Mouse (Mus musculus) cerebellum, adult 2 months (tissue): ENCODE data around the gene Adam21. TPM values are rescaled to one million over a fixed set of nuclear protein-coding genes. Genes with fewer than 3 reads are reported as not detected.
"Not testable (repeated sequence)": the region's sequence is repeated elsewhere in the genome, so short reads cannot be mapped to it uniquely, and the experiment has no call there.

Experiments
- DNase-seq, 2 experiments: peaks; one replicate each; pipeline ENCODE4 v3.0.0; 2021
- H3K27ac ChIP-seq: fragments of 200-500 bp; 2 replicates; pipeline ENCODE4 v1.5.1; 2012; ENCODE audit warnings: low read length, control low read depth, inconsistent platforms; ENCODE audit not compliant: insufficient read depth
- H3K27me3 ChIP-seq: fragments of 200-500 bp; 2 replicates; pipeline ENCODE4 v1.6.1; 2012; ENCODE audit warnings: inconsistent platforms, mild to moderate bottlenecking, low read length, moderate library complexity; ENCODE audit not compliant: control insufficient read depth, insufficient read depth
- H3K4me1 ChIP-seq: fragments of 200-500 bp; 2 replicates; pipeline ENCODE4 v1.6.1; 2011; ENCODE audit warnings: low read length; ENCODE audit not compliant: control insufficient read depth, insufficient read depth
- H3K4me3 ChIP-seq: fragments of 200-500 bp; replicated peaks from 2 replicates; pipeline ENCODE3; 2011; ENCODE audit warnings: mild to moderate bottlenecking, low read depth, low read length, control low read depth; ENCODE audit not compliant: insufficient read depth
- CTCF ChIP-seq: fragments of 200-500 bp; IDR thresholded peaks from 2 replicates; pipeline ENCODE4 v1.5.1; 2011; ENCODE audit warnings: low read depth, mild to moderate bottlenecking, control low read depth, low read length, moderate library complexity, borderline replicate concordance; ENCODE audit not compliant: insufficient read depth
- POLR2A ChIP-seq: fragments of 200-500 bp; IDR thresholded peaks from 2 replicates; pipeline ENCODE4 v1.6.1; 2011; ENCODE audit warnings: low read length, control low read depth, borderline replicate concordance; ENCODE audit not compliant: insufficient read depth
- whole genome bisulfite sequencing: fragments of 180-500 bp; shearing (Covaris S2); methylation state at CpG from one replicate; pipeline ENCODE4 v1.1.7; 2018; 5-methylcytosine and 5-hydroxymethylcytosine counted together
- polyA plus RNA-seq: library from polyadenylated mRNA; depleted of rRNA; stranded (reverse); fragments of >200 nt; gene quantifications from 2 replicates; pipeline ENCODE4 v1.2.3, GENCODE M21; 2012; rRNA removed

Adam21 gene
- polyA plus RNA-seq, 1 experiment: 0.67 TPM

DNA sequence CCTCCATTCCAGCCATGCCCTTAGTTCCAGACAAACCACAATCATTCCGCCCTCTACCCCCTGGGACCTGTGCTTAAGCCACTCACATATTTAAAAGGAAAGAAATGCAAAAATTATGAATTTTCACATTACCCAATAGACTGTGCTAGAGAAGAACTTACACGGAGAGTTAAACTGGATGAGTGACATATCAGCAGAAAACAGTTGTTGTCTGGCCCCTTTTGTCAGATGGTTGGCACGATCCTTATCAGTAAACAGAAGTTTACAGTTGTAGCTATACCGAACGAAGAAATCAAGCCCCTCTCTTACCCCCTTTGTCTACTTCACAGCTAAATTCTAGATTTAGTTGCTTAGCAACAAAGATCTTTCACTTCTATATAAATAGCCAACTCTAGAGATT, 343 bp downstream of the Adam21 start:
- H3K27ac ChIP-seq: no peak overlapping the region
- WGBS: 67% methylated on average over 5 of the region's 5 CpGs
- no peak for DNase-seq
- H3K4me1 ChIP-seq: no peaks in the 10 kb centered on the region
- no peak for TF ChIP-seq CTCF
- TF ChIP-seq POLR2A: no peak
- H3K27me3 ChIP-seq: no peaks in the 10 kb centered on the region
- no peak overlapping the region for H3K4me3 ChIP-seq

DNA sequence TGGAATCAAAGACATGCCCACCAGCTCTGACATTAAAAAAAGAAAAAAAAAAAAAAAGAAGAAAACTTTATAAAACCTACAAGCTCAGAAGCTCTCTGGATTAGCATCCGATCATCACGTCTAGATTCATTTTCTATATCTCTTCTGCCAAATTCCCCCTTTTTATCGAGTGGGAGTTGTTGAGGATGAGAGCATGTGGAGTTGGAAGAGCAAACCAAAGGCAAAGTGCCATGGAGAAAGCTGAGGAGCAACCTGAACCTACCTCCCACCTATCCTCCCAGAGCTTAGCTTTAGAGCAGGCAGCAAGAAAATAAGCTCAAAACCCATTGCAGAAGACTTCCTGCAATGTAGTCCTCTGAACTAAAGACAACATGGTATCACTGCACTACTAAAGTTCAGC, 4.1 kb downstream of the Adam21 start:
- no peak for DNase-seq
- Histone ChIP-seq H3K4me1 (no peaks in the 10 kb centered on the region), H3K27me3 (no peaks in the 10 kb centered on the region), H3K27ac (no peak overlapping the region), H3K4me3 (no peak overlapping the region)
- 92% methylated on average over 3 of the region's 3 CpGs for whole genome bisulfite sequencing
- TF ChIP-seq POLR2A (no peak), CTCF (no peak)

- DNase-seq: no peak
- no peaks in the 10 kb centered on the region for H3K4me1 ChIP-seq
- H3K27ac ChIP-seq: no peak overlapping the region
- TF ChIP-seq CTCF (no peak), POLR2A (no peak)
- no peaks in the 10 kb centered on the region for H3K27me3 ChIP-seq
- H3K4me3 ChIP-seq: no peak overlapping the region
- WGBS: 88% methylated on average over 3 of the region's 3 CpGs
Measured at GRCm38 (mm10) chr12:81549286-81549685, 19.0 kb downstream of the Adam21 start.

DNA sequence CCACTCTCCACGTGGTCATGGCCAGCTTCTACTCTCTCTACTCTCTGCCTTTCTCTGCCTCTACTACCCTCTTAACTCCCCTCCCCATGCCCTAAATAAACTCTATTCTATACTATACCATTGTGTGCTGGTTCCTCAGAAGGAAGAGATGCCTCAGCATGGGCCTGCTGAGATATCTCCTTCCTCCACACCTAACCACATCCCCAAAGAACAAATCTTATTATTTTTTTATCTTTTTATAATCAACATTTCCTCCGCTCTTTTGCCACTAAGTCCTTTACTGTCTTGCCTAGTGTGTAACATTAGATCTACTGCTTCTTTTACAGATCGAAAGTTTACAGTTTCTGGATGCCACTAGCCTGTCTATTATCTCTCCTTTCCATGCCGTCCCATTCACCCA, 21.1 kb downstream of the Adam21 start:
- 72% methylated on average over 4 of the region's 4 CpGs for WGBS

DNA sequence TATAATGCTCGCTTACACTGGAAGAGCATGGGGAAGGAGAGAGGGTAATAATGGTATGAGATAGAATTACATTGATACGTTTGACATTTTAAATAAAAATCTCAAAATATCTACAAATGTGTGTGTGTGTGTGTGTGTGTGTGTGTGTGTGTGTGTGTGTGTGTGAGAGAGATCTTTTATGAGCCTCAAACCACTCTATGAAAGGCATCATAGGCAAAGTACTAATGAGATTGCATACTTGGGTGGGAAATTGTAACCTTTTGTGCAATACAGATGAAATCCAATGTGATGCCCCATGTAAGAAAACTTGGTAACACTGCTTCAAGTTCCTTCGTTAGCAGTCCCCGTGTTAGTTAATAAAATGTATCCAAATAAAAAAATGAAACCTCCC, 35.2 kb downstream of the Adam21 start:
- H3K27me3 ChIP-seq: no peaks in the 10 kb centered on the region
- TF ChIP-seq POLR2A (no peak), CTCF (no peak)
- WGBS: 29% methylated on average over 4 of the region's 4 CpGs
- no peak overlapping the region for H3K27ac ChIP-seq
- DNase-seq: no peak
- peak overlapping the region; percentile 85 for H3K4me3 ChIP-seq
- no peaks in the 10 kb centered on the region for H3K4me1 ChIP-seq

More for the DNA sequence above, 21.1 kb downstream of the Adam21 start:
- Histone ChIP-seq H3K27ac (no peak overlapping the region), H3K4me3 (no peak overlapping the region), H3K27me3 (no peaks in the 10 kb centered on the region), H3K4me1 (no peaks in the 10 kb centered on the region)
- DNase-seq: no peak
- no peak for TF ChIP-seq POLR2A
- no peak for TF ChIP-seq CTCF

DNA sequence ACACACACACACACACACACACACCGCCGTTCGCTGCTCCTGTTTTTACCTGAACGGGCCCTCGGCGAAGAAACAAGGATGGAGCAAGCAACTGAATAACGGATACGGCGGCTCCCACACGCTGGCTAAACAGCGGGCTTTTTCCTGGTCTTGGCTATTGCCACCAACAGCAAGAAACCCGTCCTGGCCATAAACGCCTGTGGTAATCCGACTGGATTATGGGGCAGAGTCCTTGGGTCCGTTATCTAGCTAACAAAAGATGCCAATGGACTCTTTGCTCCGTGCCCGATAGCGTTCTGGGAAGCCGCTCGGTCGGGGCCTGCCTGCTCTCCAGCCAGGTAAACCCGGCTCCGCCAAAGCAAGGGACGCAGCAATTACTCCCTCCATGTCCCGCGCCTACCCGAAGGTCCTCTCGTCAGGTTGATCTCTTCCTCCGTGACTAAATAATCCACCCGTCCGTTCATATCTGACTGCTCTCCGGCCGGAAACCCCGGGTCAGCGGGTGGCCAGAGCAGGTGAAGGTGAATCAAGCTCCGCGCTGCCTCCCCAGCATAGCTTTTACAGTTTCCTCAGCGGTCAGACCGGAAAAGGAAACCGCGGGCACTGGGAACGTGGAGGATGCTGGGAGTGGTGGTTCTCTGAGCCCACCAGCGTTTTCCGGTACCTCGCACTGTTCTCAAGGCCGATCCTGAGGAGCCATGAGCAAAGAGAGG, 35.8 kb downstream of the Adam21 start, which contains the start of the genes Gm20498 and Synj2bp:
Gene Gm20498, minus strand, starts transcription at position 590 of the 713 bp plus-strand sequence.
Gene Synj2bp, minus strand, starts transcription at position 596 of the 713 bp plus-strand sequence.
- WGBS: under 1% methylated on average over 46 of the region's 46 CpGs
- Histone ChIP-seq H3K4me3 (peak within 1 kb of the TSS; percentile 85), H3K27me3 (no peaks in the 10 kb centered on the region), H3K4me1 (no peaks in the 10 kb centered on the region), H3K27ac (peak within 1 kb of the TSS; percentile 61)
- TF ChIP-seq POLR2A (peak; percentile 80; the same call in 1 of the 2 replicates), CTCF (no peak)
- DNase-seq: peak; percentile 91 to 92

GRCm38 (mm10) chr12:81530587-81530986, 37.7 kb downstream of the Adam21 start:
- H3K4me3 ChIP-seq, H3K4me1 ChIP-seq, DNase-seq, H3K27ac ChIP-seq, H3K27me3 ChIP-seq: not testable (repeated sequence)
- WGBS: 67% methylated on average over 7 of the region's 8 CpGs

Other genes starting within 250 kb of the Adam21 start
- 23.4 and 24.2 TPM in 2 replicates for gene Slc8a3, start 235.3 kb downstream of the Adam21 start, polyA plus RNA-seq
- gene Gm4787, start 189.0 kb downstream of the Adam21 start, polyA plus RNA-seq: 2.2 and 2.5 TPM in 2 replicates
- gene Adam4, start 146.5 kb downstream of the Adam21 start, polyA plus RNA-seq: 1.8 and 1.9 TPM in 2 replicates
- gene Cox16, start 83.3 kb downstream of the Adam21 start, polyA plus RNA-seq: 63.1 and 70.0 TPM in 2 replicates
- gene Gm20498, start 35.6 kb downstream of the Adam21 start, polyA plus RNA-seq: 22.6 and 23.7 TPM in 2 replicates
- gene Synj2bp, start 35.6 kb downstream of the Adam21 start, polyA plus RNA-seq: 28.5 and 30.3 TPM in 2 replicates
- 29.3 and 31.8 TPM in 2 replicates for gene Med6, start 26.5 kb upstream of the Adam21 start, polyA plus RNA-seq
- gene Ttc9, start 62.8 kb upstream of the Adam21 start, polyA plus RNA-seq: 43.5 and 43.8 TPM in 2 replicates
- gene Map3k9, start 212.7 kb upstream of the Adam21 start, polyA plus RNA-seq: 14.4 and 15.5 TPM in 2 replicates